In the genomic region with DNA sequence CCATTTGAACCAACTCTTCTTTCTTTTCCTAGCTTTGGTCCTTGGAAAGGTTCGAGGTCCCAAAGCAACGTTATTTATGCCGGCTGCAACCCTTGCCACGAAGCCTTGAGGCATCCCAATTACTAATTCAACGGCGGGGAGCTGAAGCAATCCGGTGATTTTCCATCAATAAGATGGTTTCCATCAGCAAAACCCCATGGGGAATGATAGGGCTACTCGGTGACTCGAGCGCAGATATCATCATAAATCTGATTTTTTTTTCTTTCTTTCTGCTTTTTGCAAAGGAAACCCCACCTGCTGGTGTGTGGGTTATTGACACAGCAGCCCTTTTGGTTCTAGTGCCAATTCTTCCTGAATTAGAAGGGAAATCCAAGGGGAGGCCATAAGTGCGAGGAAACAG, we compare ENCODE assay signal across 17 mouse cellular contexts. TPM values are rescaled to one million over a fixed set of nuclear protein-coding genes. Genes with fewer than 3 reads are reported as not detected.
DNase-seq lines count a peak whose midpoint lies in the region; ATAC-seq and TF ChIP-seq lines count a peak whose summit lies in the region.
"Had no signal": no experiment of that assay in that cellular context is flagged by ENCODE, and none has a peak within 500 bp of the region (broad histone marks: within the 10 kb centered on the region; RNA-seq: fewer than 3 reads in every experiment).

No protein-coding gene starts in this region.

- peak; percentile 78 for DNase-seq in adrenal gland, adult 2 months
- DNase-seq in adrenal gland, postnatal 4 days (ENCODE audit: low spot score in 2 of 2): no peak
- DNase-seq in kidney, adult 2 months: peak; percentile 76
- DNase-seq in kidney, postnatal 10 days: no peak
- peak; percentile 78 for DNase-seq in midbrain, embryonic 11.5 days (ENCODE audit: low spot score, missing footprints)
- DNase-seq in midbrain, postnatal 0 days (ENCODE audit: low spot score): no peak
- DNase-seq: cerebellum, postnatal 25 days; gastrocnemius, postnatal 14 days; layer of hippocampus, postnatal 36 days; thymus, adult 2 months had no signal

- H3K27ac ChIP-seq in kidney, adult 2 months (ENCODE audit: insufficient read depth, low read depth, low read length): peak overlapping the region; percentile 97
- no peak overlapping the region for H3K27ac ChIP-seq in midbrain, embryonic 11.5 days (ENCODE audit: low read depth, low read length)
- H3K27ac ChIP-seq in midbrain, postnatal 0 days (ENCODE audit: low read depth, low read length): no peak overlapping the region
- H3K27ac ChIP-seq in embryonic fibroblast, embryonic 13.5 days (ENCODE audit: insufficient read depth, low read length): peak overlapping the region; percentile 99
- H3K27ac ChIP-seq: embryonic facial prominence, embryonic 13.5 days; forebrain, embryonic 15.5 days; midbrain, embryonic 12.5 days had no signal

- ATAC-seq in midbrain, embryonic 11.5 days (ENCODE audit: low FRiP score): no peak
- no peak for ATAC-seq in midbrain, postnatal 0 days (ENCODE audit: low FRiP score)
- ATAC-seq in megakaryocyte-erythroid progenitor cell, adult 5-6 weeks (replicated peaks; ENCODE audit: low FRiP score, low TSS enrichment, poor library complexity, severe bottlenecking): no peak
- ATAC-seq: activated CD4-positive, CD25-positive, alpha-beta regulatory T cell, adult 4 months; forebrain, embryonic 15.5 days had no signal

- no peaks in the 10 kb centered on the region for H3K27me3 ChIP-seq in kidney, adult 2 months (replicated peaks; ENCODE audit: control insufficient read depth, insufficient read depth, low read length)
- H3K27me3 ChIP-seq in midbrain, embryonic 11.5 days (ENCODE audit: control insufficient read depth, insufficient read depth, low read length): no peaks in the 10 kb centered on the region
- H3K27me3 ChIP-seq in midbrain, postnatal 0 days (ENCODE audit: insufficient read depth, low read length): no peaks in the 10 kb centered on the region
- H3K27me3 ChIP-seq: embryonic facial prominence, embryonic 13.5 days; forebrain, embryonic 15.5 days; midbrain, embryonic 12.5 days had no signal

- no peak for TF ChIP-seq POLR2A in kidney, adult 2 months (IDR thresholded peaks at IDR 0.05; ENCODE audit: low read depth, low read length)
- no peak for TF ChIP-seq POLR2A in embryonic fibroblast, embryonic 13.5 days (IDR thresholded peaks at IDR 0.05; ENCODE audit: low read depth, low read length)

- no peak for TF ChIP-seq CTCF in kidney, adult 2 months (conservative IDR thresholded peaks at IDR 0.05; ENCODE audit: insufficient read depth, insufficient read length, low read depth, low read length)
- TF ChIP-seq CTCF in midbrain, postnatal 0 days (IDR thresholded peaks at IDR 0.05): no peak
- TF ChIP-seq CTCF in embryonic fibroblast, embryonic 13.5 days (IDR thresholded peaks at IDR 0.05; ENCODE audit: borderline replicate concordance, insufficient read depth, low read length): no peak

- no peaks in the 10 kb centered on the region for H3K36me3 ChIP-seq in kidney, adult 2 months (ENCODE audit: control insufficient read depth, insufficient read depth, low read length)
- no peaks in the 10 kb centered on the region for H3K36me3 ChIP-seq in midbrain, embryonic 11.5 days (ENCODE audit: control insufficient read depth, insufficient read depth, low read length)
- H3K36me3 ChIP-seq in midbrain, postnatal 0 days (ENCODE audit: insufficient read depth, low read length): no peaks in the 10 kb centered on the region
- H3K36me3 ChIP-seq: embryonic facial prominence, embryonic 13.5 days; forebrain, embryonic 15.5 days; G1E; midbrain, embryonic 12.5 days had no signal

- no peak overlapping the region for H3K4me3 ChIP-seq in kidney, adult 2 months (ENCODE audit: insufficient read depth, low read depth, low read length)
- H3K4me3 ChIP-seq in midbrain, embryonic 11.5 days (ENCODE audit: low read depth, low read length): no peak overlapping the region
- no peak overlapping the region for H3K4me3 ChIP-seq in midbrain, postnatal 0 days (ENCODE audit: low read depth, low read length)
- H3K4me3 ChIP-seq in embryonic fibroblast, embryonic 13.5 days (ENCODE audit: insufficient read depth, low read length): no peak overlapping the region
- H3K4me3 ChIP-seq: embryonic facial prominence, embryonic 13.5 days; forebrain, embryonic 15.5 days; midbrain, embryonic 12.5 days had no signal

- peaks cover 9% of the 10 kb centered on the region for H3K4me1 ChIP-seq in kidney, adult 2 months (ENCODE audit: control insufficient read depth, insufficient read depth, low read length)
- peaks cover 9% of the 10 kb centered on the region for H3K4me1 ChIP-seq in midbrain, embryonic 11.5 days (ENCODE audit: control insufficient read depth, insufficient read depth, low read length)
- H3K4me1 ChIP-seq in midbrain, postnatal 0 days (ENCODE audit: insufficient read depth, low read length): no peaks in the 10 kb centered on the region
- peaks cover 7% of the 10 kb centered on the region; the same call in 1 of the 2 replicates for H3K4me1 ChIP-seq in embryonic fibroblast, embryonic 13.5 days (ENCODE audit: control insufficient read depth, insufficient read depth, low read length)
- H3K4me1 ChIP-seq: forebrain, embryonic 15.5 days had no signal

- H3K9me3 ChIP-seq in midbrain, embryonic 11.5 days (ENCODE audit: control insufficient read depth, low read length): peaks cover 3% of the 10 kb centered on the region
- H3K9me3 ChIP-seq in midbrain, postnatal 0 days (ENCODE audit: low read length): peaks cover 5% of the 10 kb centered on the region
- H3K9me3 ChIP-seq: G1E had no signal

- no peak overlapping the region for H3K4me2 ChIP-seq in midbrain, embryonic 11.5 days
- H3K4me2 ChIP-seq in midbrain, postnatal 0 days (ENCODE audit: low read depth, low read length, poor library complexity, severe bottlenecking): no peak overlapping the region
- H3K4me2 ChIP-seq: forebrain, embryonic 15.5 days; midbrain, embryonic 12.5 days had no signal

- WGBS in kidney, adult 2 months: 48% methylated on average over 11 of the region's 11 CpGs
- WGBS in midbrain, embryonic 11.5 days: 66% methylated on average over 11 of the region's 11 CpGs
- WGBS in midbrain, postnatal 0 days: 61% methylated on average over 11 of the region's 11 CpGs

- H3K9ac ChIP-seq in midbrain, embryonic 11.5 days (ENCODE audit: low read length): no peak overlapping the region
- no peak overlapping the region for H3K9ac ChIP-seq in midbrain, postnatal 0 days (replicated peaks; ENCODE audit: low read length, poor library complexity, severe bottlenecking)
- H3K9ac ChIP-seq: embryonic facial prominence, embryonic 13.5 days; forebrain, embryonic 15.5 days; midbrain, embryonic 12.5 days had no signal

RNA-seq across cellular contexts. Expression of a gene that starts 28.3 kb away (rescaled TPM):
- 100 to 1,000 TPM; 214 to 281 TPM for total RNA-seq in adrenal gland, adult 2 months (2021)
- polyA plus RNA-seq in adrenal gland, adult 2 months (2012; rRNA removed): 213 and 226 TPM in 2 replicates
- 100 to 1,000 TPM; 194 to 213 TPM for total RNA-seq in adrenal gland, postnatal 4 days (2021)
- polyA plus RNA-seq in kidney, adult 2 months (2012; rRNA removed): 98.1 and 123 TPM in 2 replicates
- polyA plus RNA-seq in midbrain, embryonic 11.5 days (2014; fragmentation: Nextera tagmentation; extraction: Ambion mirVana): 19.1 and 20.1 TPM in 2 replicates
- 59.7 and 59.9 TPM in 2 replicates for total RNA-seq in midbrain, postnatal 0 days (2014; rRNA removed)
- 87.2 and 91.0 TPM in 2 replicates for polyA plus RNA-seq in midbrain, postnatal 0 days (2015; fragmentation: Nextera tagmentation; extraction: Ambion mirVana)
- polyA plus RNA-seq in embryonic fibroblast, embryonic 13.5 days (2011; ENCODE audit: insufficient read length, low read depth, missing spikeins): 175 and 205 TPM in 2 replicates
- 9.7 and 17.3 TPM in 2 replicates for total RNA-seq in megakaryocyte-erythroid progenitor cell, adult 5-6 weeks (2014; fragmentation: Nextera tagmentation)
- 8.3 and 19.3 TPM in 2 replicates for total RNA-seq in megakaryocyte-erythroid progenitor cell, adult 5-6 weeks (2017)

Comparison
In these comparisons a context has a peak if more than half of its experiments do, and no peak if none do; other contexts are left out.
1. DNase-seq: peak in adrenal gland, adult 2 months (single experiment), kidney, adult 2 months (single experiment) and midbrain, embryonic 11.5 days (single experiment); none in adrenal gland, postnatal 4 days (0 of 2), kidney, postnatal 10 days (single experiment) and midbrain, postnatal 0 days (single experiment).
2. H3K27ac ChIP-seq: peak in kidney, adult 2 months (single experiment) and embryonic fibroblast, embryonic 13.5 days (single experiment); none in midbrain, embryonic 11.5 days (single experiment) and midbrain, postnatal 0 days (single experiment).